Mouse (Mus musculus) cerebellum, postnatal 10 days (tissue): ENCODE data around the gene Stk17b.

Experiments used
- DNase-seq, 2 experiments: peaks; one replicate each; pipeline ENCODE4 v3.0.0; 2021; ENCODE audit warnings: mixed read lengths in 2 of 2

The Stk17b gene

DNA sequence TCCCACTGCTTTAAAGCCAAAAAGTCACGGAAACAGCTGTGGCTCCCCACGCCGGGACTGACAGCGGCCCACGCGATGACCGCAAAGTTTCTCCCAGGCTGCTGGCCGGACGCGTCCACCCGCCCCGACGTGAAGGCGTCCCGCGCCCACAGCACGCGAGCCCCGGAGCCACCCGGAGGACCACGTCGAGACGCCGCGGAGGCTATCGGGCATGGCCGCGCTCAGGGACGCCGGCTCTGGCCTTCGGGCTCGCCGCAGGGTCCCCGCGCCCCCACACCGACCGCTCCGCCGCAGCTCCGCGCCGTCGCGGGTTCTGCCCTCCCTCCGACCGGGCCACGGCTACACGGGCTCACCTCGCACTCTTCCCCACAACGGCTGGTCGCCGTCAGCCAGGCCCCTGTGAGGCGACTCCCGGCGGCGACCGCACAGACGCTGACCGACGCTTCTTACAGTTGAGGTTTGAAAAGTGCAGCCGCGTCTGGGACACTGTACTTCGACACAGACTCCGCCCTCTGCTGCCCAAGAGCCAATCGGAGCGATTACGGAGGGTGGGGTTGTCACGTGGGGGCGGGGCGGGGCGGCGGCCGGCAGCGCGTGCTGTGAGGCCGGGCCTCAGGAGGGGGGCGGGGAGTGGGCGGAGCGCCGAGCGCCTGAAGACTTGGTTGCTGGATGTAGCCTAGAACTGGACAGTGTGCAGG, at the start of gene Stk17b:
Stk17b (minus strand) TSS at position 504 of the 698 bp plus-strand sequence.
- DNase-seq: peak; percentile 96 to 97

DNA sequence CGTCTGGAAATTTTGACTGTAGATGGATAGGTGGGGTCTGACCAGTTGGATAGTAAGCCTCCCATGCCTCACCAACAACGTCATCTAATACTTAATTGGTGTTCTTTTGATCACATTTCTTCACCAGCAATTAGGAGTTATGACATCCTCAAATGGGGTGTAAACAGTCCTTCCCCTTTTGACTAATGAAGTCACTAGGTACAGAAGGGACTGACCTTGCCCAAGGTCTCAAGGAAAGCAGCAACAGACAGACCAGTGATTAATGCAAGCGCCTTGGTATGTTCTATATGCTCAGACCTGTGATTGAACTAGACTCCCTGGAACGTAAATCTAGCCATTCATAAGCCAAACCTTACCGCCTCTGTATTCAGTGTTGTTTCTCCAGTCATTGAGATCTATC, 45.3 kb upstream of the Stk17b start:
- DNase-seq: no peak

GRCm38 (mm10) chr1:53829089-53829488, 44.1 kb upstream of the Stk17b start:
- peak; percentile 73 to 81 for DNase-seq

DNA sequence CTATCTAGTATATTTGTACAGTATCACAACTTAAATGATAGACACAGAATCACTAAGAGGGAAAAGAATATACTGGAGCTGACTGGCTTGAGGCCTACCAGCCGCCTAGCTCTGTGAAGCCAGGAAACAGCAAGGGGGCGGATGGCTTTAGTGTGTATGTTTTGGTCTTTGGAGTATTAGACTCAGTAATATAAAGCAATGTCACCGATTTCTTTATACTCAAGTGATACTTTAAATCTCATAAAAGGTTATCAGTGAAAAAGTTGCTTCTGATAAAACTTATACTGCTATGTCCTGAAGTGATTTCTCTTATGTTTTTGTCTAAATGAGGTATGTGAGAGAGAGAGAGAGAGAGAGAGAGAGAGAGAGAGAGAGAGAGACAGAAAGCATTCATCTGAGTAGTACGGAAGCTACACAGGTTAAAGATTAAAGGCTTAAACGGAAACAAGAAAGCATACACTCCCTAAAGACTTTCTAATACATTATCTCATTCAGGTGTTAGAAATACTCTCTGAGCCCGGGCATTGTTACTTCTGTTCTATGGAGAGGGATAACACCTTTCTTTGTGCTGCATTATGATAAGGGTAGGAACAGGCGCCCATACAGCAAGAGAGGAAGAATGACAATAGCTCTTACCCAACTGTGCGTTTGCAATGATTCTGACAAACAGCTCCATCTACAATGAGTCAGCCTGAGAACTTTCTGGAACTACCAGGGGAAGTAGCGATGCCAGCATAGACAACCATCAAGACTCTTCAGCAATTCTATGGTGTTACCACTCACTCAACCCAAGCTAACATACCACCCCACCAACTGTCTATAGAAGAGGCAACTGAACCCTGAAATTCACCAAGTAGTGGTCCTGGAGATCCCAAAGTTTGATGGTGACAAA, 39.7 kb upstream of the Stk17b start:
- peak; percentile 46 to 59 for DNase-seq

DNA sequence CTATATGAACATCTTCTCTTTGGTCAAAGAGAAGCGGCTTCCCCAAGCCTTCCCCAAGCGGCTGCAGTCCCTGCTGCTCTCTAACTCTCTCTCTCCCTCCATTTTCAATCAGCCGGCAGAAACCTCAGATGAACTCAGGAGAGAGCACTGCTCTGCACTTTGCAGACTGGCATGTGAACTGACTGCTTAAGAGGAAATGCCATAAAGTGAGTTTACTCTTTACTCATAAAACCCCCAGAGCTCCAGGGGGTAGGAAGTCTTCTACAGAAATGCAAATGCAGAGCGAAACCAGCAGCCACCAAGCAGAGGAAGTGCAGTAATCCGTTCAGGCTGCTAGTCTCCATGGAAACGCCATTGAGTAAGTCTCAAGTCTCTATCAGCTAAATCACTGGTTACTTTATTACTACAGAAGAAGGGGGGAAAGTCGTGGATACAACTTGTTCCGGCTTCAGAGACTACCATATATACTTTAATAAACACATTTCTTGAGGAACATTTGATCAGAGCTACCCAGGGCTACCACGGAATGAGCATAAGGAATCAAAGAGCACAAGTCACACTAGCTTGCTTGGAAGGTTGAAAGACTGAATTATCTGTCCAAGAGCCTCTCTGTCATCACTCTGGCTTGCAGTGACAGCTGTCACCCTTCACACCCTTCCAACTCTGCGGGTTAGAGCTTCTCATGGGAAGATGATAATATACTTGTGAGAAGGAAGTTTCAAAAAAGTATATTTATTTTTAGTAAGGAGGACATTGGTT, 38.8 kb upstream of the Stk17b start:
- peak; percentile 49 to 58 for DNase-seq

DNA sequence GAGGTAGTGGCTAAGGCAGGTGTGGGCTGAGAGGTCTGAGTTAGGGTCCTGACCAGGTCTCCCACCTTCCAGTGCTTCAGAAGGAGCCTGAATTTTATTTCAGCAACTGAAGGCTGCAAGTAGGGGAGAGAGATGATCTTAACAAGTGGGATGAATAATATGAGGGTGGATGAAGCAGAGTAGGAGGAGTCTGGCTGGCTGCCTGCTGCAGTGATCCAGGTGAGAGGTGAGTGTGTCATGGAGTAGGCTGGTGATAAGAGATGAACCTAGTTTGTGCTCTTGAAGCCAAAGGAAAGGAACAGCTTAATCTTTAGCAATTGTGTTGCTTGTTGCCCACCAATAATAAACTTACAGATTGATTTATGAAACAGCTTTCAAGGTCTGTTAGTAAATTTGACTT, 37.0 kb upstream of the Stk17b start:
- no peak for DNase-seq

DNA sequence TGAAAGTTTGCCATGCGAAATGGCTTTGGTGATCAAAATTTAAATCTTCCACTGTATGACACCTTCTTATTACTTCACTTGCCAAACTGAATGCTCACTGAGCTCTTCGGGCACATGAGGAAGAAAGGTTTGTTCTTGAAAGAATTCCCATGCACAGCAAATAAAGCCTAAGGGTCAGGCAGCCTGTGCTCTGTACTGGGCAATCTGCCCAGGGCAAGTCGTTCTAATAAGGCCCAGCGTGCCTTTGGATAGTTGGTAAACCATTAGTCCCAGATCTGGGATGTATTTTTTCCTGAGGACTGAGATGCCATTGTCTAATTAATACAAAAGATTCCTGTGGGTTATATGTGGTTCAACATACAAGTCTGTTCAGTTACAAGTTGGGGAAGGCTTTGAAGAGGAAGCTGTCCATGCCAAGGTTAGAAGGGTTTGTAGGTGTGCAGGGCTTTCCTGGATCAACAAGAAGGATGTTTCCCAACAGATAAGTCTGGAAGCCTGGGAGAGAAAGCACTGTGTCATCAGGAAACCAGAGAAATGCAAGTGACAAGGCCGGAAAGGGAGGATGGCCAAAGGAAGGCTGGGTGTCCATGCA, 35.1 kb upstream of the Stk17b start:
- no peak for DNase-seq

DNA sequence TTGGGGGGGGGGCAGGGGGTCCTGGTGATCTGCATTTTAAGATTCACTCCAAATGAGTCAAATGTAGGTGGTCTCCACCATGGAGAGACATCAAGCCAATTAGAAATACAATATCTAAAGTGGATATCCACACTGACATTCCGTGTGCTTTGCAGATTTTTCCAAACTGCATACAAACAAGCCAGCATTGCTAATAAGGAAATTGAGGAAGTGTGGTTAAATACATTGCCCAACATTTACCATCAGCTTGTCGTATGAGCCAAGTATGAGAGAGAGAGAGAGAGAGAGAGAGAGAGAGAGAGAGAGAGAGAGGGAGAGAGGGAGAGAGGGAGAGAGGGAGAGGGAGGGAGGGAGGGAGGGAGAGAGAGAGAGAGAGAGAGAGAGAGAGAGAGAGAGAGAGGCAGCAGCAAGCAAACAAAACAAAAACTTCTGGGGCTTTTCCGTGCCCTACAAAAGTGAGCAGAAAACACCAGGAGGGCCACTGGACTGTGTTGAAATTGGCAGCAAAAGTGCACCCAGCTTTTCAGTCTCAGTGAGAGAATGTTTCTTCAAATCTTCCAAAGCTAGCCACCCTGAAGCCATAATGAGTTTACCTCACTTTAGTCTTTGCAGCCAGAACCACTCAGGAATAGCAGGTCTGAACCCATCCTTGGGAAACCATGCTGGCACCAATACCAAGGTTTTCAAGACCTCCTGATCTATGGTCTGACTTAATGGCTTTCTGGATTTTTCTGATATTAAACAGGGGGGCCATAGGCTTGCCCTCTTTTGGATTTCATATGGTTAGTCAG, 33.2 kb upstream of the Stk17b start:
- DNase-seq: no peak

DNA sequence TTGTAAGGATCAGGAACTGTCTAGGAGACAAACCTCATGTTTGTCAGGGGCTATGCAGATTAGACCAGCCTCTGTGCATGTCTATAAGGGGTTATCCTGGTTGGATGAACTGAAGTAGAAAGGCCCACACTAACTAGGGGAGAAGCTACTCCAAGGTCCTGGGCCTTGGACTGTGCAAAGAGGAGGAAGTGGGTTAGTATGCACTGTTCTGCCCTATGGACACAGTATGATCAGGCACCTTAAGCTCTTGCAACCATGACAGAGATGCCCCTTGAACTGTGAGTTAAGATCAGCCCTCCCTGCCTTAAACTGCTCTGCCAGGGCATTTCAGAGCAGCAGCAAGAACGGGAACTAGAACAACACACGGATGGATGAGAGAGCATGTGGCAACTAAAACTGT, 31.3 kb upstream of the Stk17b start:
- DNase-seq: no peak

GRCm38 (mm10) chr1:53814077-53814705, 29.2 kb upstream of the Stk17b start:
- DNase-seq: peak in 1 of 2 experiments; percentile 21

DNA sequence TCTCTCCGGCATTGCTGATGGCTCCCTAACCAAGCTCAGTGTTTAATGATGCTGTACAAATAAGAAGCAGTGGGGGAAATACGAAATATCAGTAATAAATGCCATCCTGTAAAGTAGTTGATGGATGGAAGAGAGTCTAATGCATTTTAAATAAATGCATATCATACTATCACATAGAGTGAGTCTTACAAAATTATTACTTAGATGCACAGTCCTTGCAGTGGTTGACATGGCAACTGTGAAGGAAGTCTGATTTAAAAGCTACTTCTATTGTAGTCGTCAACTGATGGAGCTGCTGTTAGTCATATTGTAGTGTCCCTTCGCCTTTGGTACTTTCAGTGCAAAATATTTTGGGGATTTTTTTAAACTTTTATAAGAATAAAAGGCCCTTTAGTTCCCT, 26.9 kb upstream of the Stk17b start:
- no peak for DNase-seq

- DNase-seq: no peak
These were observed 23.2 kb upstream of the Stk17b start for GRCm38 (mm10) chr1:53808229-53808628.

GRCm38 (mm10) chr1:53797811-53798210, 12.8 kb upstream of the Stk17b start:
- no peak for DNase-seq

DNA sequence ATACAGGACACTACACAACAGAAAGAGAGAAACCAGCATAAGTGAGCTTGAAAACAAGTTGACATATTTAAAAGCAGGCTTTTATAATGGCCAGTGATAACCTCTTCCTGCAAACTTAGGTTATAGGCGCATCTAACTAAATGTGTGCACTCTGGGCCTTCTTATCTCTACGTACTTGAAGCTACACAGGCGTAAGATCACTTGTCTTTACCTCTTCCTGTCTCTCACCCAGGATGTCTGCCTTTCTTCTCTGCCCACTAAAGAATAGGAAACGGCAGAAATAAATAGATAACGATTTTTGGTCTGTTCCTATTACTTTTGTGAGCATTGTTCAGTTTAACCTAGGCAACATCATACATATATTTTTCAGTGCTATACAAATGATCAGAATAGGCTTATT, 12.1 kb upstream of the Stk17b start:
- DNase-seq: no peak

DNA sequence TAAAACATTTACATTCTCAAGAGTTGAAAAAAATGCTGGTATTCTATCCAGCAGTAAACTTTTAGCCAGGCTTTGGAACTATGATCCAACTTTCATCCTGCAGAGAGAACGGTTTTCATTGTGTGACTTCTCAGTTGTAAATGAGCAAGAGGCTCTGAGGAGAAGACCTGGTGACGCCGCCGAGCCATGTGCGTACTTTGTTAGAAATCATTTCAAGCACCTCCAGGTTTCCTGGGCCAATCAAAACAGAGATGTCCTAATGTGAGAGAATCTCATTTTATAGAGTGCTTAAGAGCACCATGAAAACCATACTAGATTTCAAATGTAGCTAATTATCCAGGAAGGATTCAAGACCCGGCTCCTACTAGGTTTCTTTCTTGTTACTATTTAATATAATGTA, 11.2 kb upstream of the Stk17b start:
- DNase-seq: no peak

DNA sequence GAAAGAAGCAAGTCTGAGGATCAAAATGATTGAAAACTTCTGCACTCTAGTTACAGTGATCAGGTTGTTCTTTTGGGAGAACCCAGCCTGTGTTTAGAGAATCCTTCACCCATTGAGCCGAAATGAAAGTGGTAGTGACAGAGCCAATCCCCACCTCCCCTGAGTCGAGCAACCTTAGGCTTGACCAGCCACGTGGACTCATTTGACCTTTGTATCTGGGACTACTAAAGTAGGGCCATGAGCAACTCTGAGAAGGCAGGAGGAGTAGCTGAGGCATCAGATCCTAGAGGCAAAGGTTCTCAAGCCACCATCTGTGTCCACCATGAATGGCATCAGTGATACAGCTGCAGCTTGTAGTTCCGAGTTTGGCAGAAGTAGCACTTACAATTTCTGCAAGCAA, 10.6 kb upstream of the Stk17b start:
- no peak for DNase-seq

DNA sequence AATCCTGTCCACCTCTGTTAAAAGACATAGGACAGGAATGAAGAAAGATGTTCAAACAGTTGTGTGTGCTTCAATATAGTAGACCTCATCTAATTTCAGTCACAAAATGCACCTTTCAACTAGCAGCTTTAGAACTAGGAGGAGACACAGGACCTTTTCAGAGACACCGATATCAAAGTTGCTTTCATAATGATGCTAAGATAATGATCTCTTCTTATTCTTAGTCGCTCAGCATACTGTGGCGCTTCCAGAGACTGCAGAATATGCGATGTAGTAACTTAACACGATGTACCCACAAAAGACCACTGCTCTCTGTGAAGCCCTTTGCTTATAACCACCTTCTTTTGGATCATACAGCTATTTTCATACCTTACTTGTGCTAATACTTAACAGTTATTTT, 10.1 kb upstream of the Stk17b start:
- no peak for DNase-seq

- no peak for DNase-seq
These were observed 9.3 kb upstream of the Stk17b start for GRCm38 (mm10) chr1:53794279-53794678.

GRCm38 (mm10) chr1:53791343-53791742, 6.3 kb upstream of the Stk17b start:
- no peak for DNase-seq

DNA sequence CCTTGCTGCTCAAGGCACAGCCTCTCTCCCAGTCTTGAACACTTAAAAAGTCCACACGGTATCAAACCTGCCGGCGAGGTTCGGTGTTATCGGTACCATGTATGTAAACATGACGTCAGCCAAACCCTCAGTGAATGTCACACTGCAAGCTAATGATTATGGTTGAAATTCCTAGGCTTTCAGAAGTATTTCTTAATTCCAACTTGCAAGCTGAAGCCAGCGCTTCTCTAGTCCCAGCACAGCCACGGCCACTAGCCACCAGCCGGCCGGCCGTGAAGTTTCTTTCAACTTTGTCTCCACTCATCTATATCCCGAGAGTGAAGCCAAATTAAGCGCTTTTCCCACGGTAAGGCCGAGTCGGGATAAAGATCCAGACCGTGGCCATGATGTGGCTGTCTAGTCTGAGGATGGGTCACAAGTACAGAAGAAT, 718 bp downstream of the Stk17b start:
- DNase-seq: no peak

GRCm38 (mm10) chr1:53782956-53783355, 2.1 kb downstream of the Stk17b start:
- no peak for DNase-seq

DNA sequence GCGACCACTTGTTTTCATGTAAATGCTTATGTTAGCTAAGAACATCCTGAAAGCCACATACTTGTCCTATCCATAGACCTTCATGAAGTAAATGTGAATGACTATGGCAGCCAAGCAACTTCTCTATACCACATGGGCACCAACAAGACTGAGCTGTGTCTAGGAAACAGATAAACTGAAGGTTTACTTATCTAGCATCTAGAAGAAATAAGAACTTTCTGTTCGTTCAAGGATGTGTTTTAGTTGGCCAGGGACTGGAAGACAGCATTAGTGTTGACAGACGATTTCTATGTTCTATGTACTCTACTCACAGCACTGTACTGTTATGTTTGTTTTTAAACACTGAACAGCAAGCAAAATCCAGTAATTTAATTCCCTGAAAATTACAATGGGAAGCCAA, 2.9 kb downstream of the Stk17b start:
- no peak for DNase-seq
